Mouse (Mus musculus) MEL (cell line): Measurements from ENCODE around the gene Rtl4. TPM values are rescaled to one million over a fixed set of nuclear protein-coding genes. Genes with fewer than 3 reads are reported as not detected.

Source experiments
- DNase-seq: peaks from one replicate; pipeline ENCODE4 v3.0.0; 2011; ENCODE audit warnings: low read depth, low spot score
- H3K27ac ChIP-seq: 2 replicates; pipeline ENCODE4 v1.5.1; 2012; ENCODE audit warnings: low read depth, mild to moderate bottlenecking, control low read depth, low read length, moderate library complexity; ENCODE audit not compliant: control insufficient read depth
- H3K27me3 ChIP-seq, 2 experiments: fragments of 150-350 bp in 1 of 2; sonication (generic) in 1 of 2; 2 replicates each; pipeline ENCODE4 v1.6.1; 2012; ENCODE audit warnings: low read length in 2 of 2, mild to moderate bottlenecking in 2 of 2, improper control_type of control experiment in 1 of 2, moderate library complexity in 1 of 2; ENCODE audit not compliant: insufficient read depth in 2 of 2, control insufficient read depth in 1 of 2
- H3K36me3 ChIP-seq, 2 experiments: 2 replicates each; pipeline ENCODE4 v1.6.1; 2012 to 2014; ENCODE audit warnings: low read length in 2 of 2, improper control_type of control experiment in 1 of 2, inconsistent platforms in 1 of 2, mild to moderate bottlenecking in 1 of 2; ENCODE audit not compliant: insufficient read depth in 2 of 2, control insufficient read depth in 1 of 2
- H3K4me1 ChIP-seq, 2 experiments: fragments of 150-350 bp in 1 of 2; sonication (generic) in 1 of 2; 2 replicates each; pipeline ENCODE4 v1.6.1; 2012; ENCODE audit warnings: low read length in 2 of 2, improper control_type of control experiment in 1 of 2, mild to moderate bottlenecking in 1 of 2; ENCODE audit not compliant: insufficient read depth in 2 of 2, control insufficient read depth in 1 of 2
- H3K4me3 ChIP-seq, 2 experiments: fragments of 150-350 bp in 1 of 2; sonication (generic) in 1 of 2; 2 replicates each; pipeline ENCODE4 v1.5.1; 2012; ENCODE audit warnings: low read depth in 2 of 2, low read length in 2 of 2, mild to moderate bottlenecking in 2 of 2, moderate library complexity in 2 of 2, control low read depth in 1 of 2, improper control_type of control experiment in 1 of 2; ENCODE audit not compliant: control insufficient read depth in 1 of 2, insufficient read depth in 1 of 2
- H3K79me2 ChIP-seq: 2 replicates; pipeline ENCODE4 v1.6.1; 2012; ENCODE audit warnings: mild to moderate bottlenecking, low read length, moderate library complexity; ENCODE audit not compliant: control insufficient read depth, poor library complexity, insufficient read depth
- H3K9ac ChIP-seq: 2 replicates; pipeline ENCODE4 v1.6.1; 2012; ENCODE audit warnings: low read depth, mild to moderate bottlenecking, control low read depth, low read length, moderate library complexity; ENCODE audit not compliant: control insufficient read depth, poor library complexity, severe bottlenecking
- H3K9me3 ChIP-seq: fragments of 150-350 bp; sonication (generic); replicated peaks from 2 replicates; pipeline ENCODE4 v1.6.1; 2012; ENCODE audit warnings: mild to moderate bottlenecking, low read length, improper control_type of control experiment, moderate library complexity; ENCODE audit not compliant: insufficient read depth
- BHLHE40 ChIP-seq: IDR thresholded peaks from 2 replicates; pipeline ENCODE4 v1.6.1; 2012; ENCODE audit warnings: low read depth, mild to moderate bottlenecking, inconsistent platforms, low read length, improper control_type of control experiment, borderline replicate concordance
- CHD2 ChIP-seq: IDR thresholded peaks from 2 replicates; pipeline ENCODE4 v1.6.1; 2011; ENCODE audit warnings: low read length, improper control_type of control experiment
- CTCF ChIP-seq, 3 experiments: IDR thresholded peaks in 2 of 3; conservative IDR thresholded peaks in 1 of 3; 2 replicates each; pipeline ENCODE4 v1.5.1; 2011 to 2012; ENCODE audit warnings: low read length in 3 of 3, low read depth in 2 of 3, mild to moderate bottlenecking in 2 of 3, improper control_type of control experiment in 1 of 3, inconsistent platforms in 1 of 3, mixed read lengths in 1 of 3, moderate library complexity in 1 of 3; ENCODE audit not compliant: control insufficient read depth in 1 of 3, insufficient read depth in 1 of 3, poor library complexity in 1 of 3, severe bottlenecking in 1 of 3
- E2F4 ChIP-seq: IDR thresholded peaks from 2 replicates; pipeline ENCODE4 v1.6.1; 2011; ENCODE audit warnings: low read depth, low read length, improper control_type of control experiment, borderline replicate concordance
- ELF1 ChIP-seq: IDR thresholded peaks from 2 replicates; pipeline ENCODE4 v1.6.1; 2014; ENCODE audit warnings: low read depth, mild to moderate bottlenecking, inconsistent platforms, low read length, improper control_type of control experiment, moderate library complexity
- EP300 ChIP-seq, 2 experiments: IDR thresholded peaks; 2 replicates each; pipeline ENCODE4 v1.6.1; 2011; ENCODE audit warnings: improper control_type of control experiment in 2 of 2, low read length in 2 of 2, low read depth in 1 of 2, mild to moderate bottlenecking in 1 of 2
- ETS1 ChIP-seq: IDR thresholded peaks from 2 replicates; pipeline ENCODE4 v1.6.1; 2012; ENCODE audit warnings: low read depth, mild to moderate bottlenecking, inconsistent platforms, low read length, improper control_type of control experiment, moderate library complexity
- GABPA ChIP-seq: IDR thresholded peaks from 2 replicates; pipeline ENCODE4 v1.6.1; 2012; ENCODE audit warnings: low read depth, mild to moderate bottlenecking, inconsistent platforms, low read length, improper control_type of control experiment, moderate library complexity
- HCFC1 ChIP-seq: IDR thresholded peaks from 2 replicates; pipeline ENCODE4 v1.6.1; 2012; ENCODE audit warnings: low read depth, mild to moderate bottlenecking, inconsistent platforms, low read length, improper control_type of control experiment, moderate library complexity
- MAFK ChIP-seq: IDR thresholded peaks from 2 replicates; pipeline ENCODE4 v1.6.1; 2011; ENCODE audit warnings: low read depth, mild to moderate bottlenecking, low read length, improper control_type of control experiment, borderline replicate concordance
- MAX ChIP-seq: IDR thresholded peaks from 2 replicates; pipeline ENCODE4 v1.6.1; 2011; ENCODE audit warnings: low read length, improper control_type of control experiment
- MEF2A ChIP-seq: IDR thresholded peaks from 2 replicates; pipeline ENCODE4 v1.6.1; 2014; ENCODE audit warnings: low read depth, mild to moderate bottlenecking, inconsistent platforms, low read length, improper control_type of control experiment; ENCODE audit not compliant: poor library complexity, insufficient replicate concordance, severe bottlenecking; ENCODE audit errors: extremely low read depth
- MXI1 ChIP-seq: IDR thresholded peaks from 2 replicates; pipeline ENCODE4 v1.6.1; 2011; ENCODE audit warnings: mild to moderate bottlenecking, low read depth, low read length, improper control_type of control experiment
- MYC ChIP-seq: IDR thresholded peaks from 2 replicates; pipeline ENCODE4 v1.6.1; 2011; ENCODE audit warnings: low read depth, mild to moderate bottlenecking, low read length, improper control_type of control experiment, moderate library complexity
- NELFE ChIP-seq: IDR thresholded peaks from 2 replicates; pipeline ENCODE4 v1.6.1; 2011; ENCODE audit warnings: low read depth, low read length, improper control_type of control experiment
- POLR2A ChIP-seq, 2 experiments: IDR thresholded peaks; 2 replicates each; pipeline ENCODE4 v1.6.1; 2011 to 2012; ENCODE audit warnings: low read length in 2 of 2, mild to moderate bottlenecking in 2 of 2, control low read depth in 1 of 2, improper control_type of control experiment in 1 of 2, low read depth in 1 of 2, moderate library complexity in 1 of 2; ENCODE audit not compliant: control insufficient read depth in 1 of 2, insufficient read depth in 1 of 2, poor library complexity in 1 of 2
- POLR2AphosphoS2 ChIP-seq: IDR thresholded peaks from 2 replicates; pipeline ENCODE4 v1.6.1; 2011; ENCODE audit warnings: low read length, improper control_type of control experiment
- RAD21 ChIP-seq: IDR thresholded peaks from 2 replicates; pipeline ENCODE4 v1.6.1; 2011; ENCODE audit warnings: mild to moderate bottlenecking, low read depth, low read length, improper control_type of control experiment
- SIN3A ChIP-seq: IDR thresholded peaks from 2 replicates; pipeline ENCODE4 v1.6.1; 2012; ENCODE audit warnings: low read length, improper control_type of control experiment, inconsistent platforms
- SMC3 ChIP-seq: IDR thresholded peaks from 2 replicates; pipeline ENCODE4 v1.6.1; 2011; ENCODE audit warnings: low read depth, low read length, improper control_type of control experiment
- TAL1 ChIP-seq: IDR thresholded peaks from 2 replicates; pipeline ENCODE4 v1.6.1; 2012; ENCODE audit warnings: mild to moderate bottlenecking, inconsistent platforms, low read length, moderate library complexity, mixed read lengths
- TBP ChIP-seq: IDR thresholded peaks from 2 replicates; pipeline ENCODE4 v1.8.0; 2011; ENCODE audit warnings: low read depth, low read length, improper control_type of control experiment
- TCF12 ChIP-seq: IDR thresholded peaks from 2 replicates; pipeline ENCODE4 v1.6.1; 2014; ENCODE audit warnings: low read depth, mild to moderate bottlenecking, inconsistent platforms, low read length, improper control_type of control experiment, moderate library complexity
- UBTF ChIP-seq: IDR thresholded peaks from 2 replicates; pipeline ENCODE4 v1.6.1; 2012; ENCODE audit warnings: low read depth, mild to moderate bottlenecking, inconsistent platforms, low read length, improper control_type of control experiment, moderate library complexity, borderline replicate concordance; ENCODE audit not compliant: insufficient read depth
- ZC3H11A ChIP-seq: IDR thresholded peaks from 2 replicates; pipeline ENCODE4 v1.6.1; 2012; ENCODE audit warnings: low read depth, mild to moderate bottlenecking, inconsistent platforms, low read length, improper control_type of control experiment
- ZMIZ1 ChIP-seq: IDR thresholded peaks from 2 replicates; pipeline ENCODE4 v1.6.1; 2012; ENCODE audit warnings: low read depth, mild to moderate bottlenecking, inconsistent platforms, low read length, improper control_type of control experiment, moderate library complexity
- ZNF384 ChIP-seq: IDR thresholded peaks from 2 replicates; pipeline ENCODE4 v1.6.1; 2012; ENCODE audit warnings: low read depth, mild to moderate bottlenecking, inconsistent platforms, low read length, improper control_type of control experiment
- polyA plus RNA-seq, 2 experiments: library from polyadenylated mRNA; stranded (reverse) in 1 of 2; unstranded in 1 of 2; fragments of >175 nt in 1 of 2; fragments of >200 nt in 1 of 2; gene quantifications; 2 replicates each; pipeline versions ENCODE4 v1.2.1 to v1.2.4; 2012; ENCODE audit warnings: low replicate concordance in 2 of 2, low read depth in 1 of 2; ENCODE audit not compliant: insufficient read length in 2 of 2, insufficient read depth in 1 of 2, missing spikeins in 1 of 2
- total RNA-seq: library from RNA; depleted of rRNA; stranded (reverse); fragments of 300-350 nt; gene quantifications from 2 replicates; pipeline ENCODE4 v1.2.3, GENCODE M21; 2012

The Rtl4 gene
- total and polyA plus RNA-seq, 3 experiments = not detected

DNA sequence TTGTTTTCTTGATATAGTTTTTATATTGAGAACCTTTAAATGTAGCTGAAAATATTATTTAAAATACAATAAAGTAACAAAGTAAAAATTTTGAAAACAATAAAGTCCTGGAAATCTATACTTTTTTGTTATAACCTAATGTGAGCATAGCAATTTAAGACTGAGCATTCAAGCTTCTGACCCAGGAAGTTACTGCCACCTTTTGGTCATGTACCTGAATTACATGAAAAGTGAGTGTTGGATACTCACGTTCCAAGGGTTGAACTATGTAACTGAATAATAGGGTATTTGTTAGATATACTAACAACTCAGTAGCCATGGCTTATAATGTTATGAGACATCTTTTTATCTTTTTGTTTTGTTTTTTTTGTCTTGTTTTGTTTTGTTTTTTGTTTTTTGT, 43.3 kb upstream of the Rtl4 start:
- Histone ChIP-seq H3K36me3 (no peaks in the 10 kb centered on the region), H3K79me2 (no peaks in the 10 kb centered on the region), H3K27me3 (no peaks in the 10 kb centered on the region), H3K27ac (no peak overlapping the region), H3K9me3 (no peaks in the 10 kb centered on the region), H3K4me1 (no peaks in the 10 kb centered on the region), H3K9ac (no peak overlapping the region), H3K4me3 (no peak overlapping the region)
- DNase-seq = peak; percentile 59
- TF ChIP-seq TBP = no peak
- TF ChIP-seq UBTF = no peak
- TF ChIP-seq ELF1 = no peak
- no peak for TF ChIP-seq EP300 (IDR thresholded peaks at IDR 0.05; ENCODE audit: low read depth in 1 of 2, low read length in 2 of 2)
- no peak for TF ChIP-seq E2F4
- no peak for TF ChIP-seq TAL1
- TF ChIP-seq ZC3H11A = peak; percentile 48
- no peak for TF ChIP-seq ETS1
- peak; percentile 77 for TF ChIP-seq RAD21
- TF ChIP-seq SMC3 = peak; percentile 57
- TF ChIP-seq MAFK = no peak
- TF ChIP-seq CTCF (IDR thresholded peaks at IDR 0.05 in 2 of 3, conservative IDR thresholded peaks at IDR 0.05 in 1 of 3; ENCODE audit: control insufficient read depth in 1 of 3, insufficient read depth in 1 of 3, low read depth in 2 of 3, low read length in 3 of 3, poor library complexity in 1 of 3, severe bottlenecking in 1 of 3) = peak; percentile 8 to 70 (median 16); a peak in 3 of 6 replicates

DNA sequence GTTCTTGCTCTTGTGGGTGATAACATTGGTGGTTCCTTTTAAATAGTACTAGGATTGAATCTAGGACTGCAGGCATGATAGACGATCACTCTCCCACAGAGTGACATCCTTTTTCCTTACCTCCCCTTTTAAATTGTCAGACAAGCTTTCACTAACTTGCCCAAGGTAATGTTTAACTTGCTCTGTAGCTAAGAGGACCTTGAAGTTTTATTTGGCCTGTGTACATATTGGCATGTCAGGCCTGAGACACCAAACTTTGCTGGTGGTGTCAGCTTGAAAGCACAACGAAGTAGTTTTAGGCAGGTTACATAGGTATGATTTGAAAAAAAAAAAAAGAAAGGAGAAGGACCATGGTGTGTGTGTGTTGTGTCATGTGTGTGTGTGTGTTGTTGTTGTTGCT, 36.5 kb upstream of the Rtl4 start:
- Histone ChIP-seq H3K27me3 (no peaks in the 10 kb centered on the region), H3K9me3 (no peaks in the 10 kb centered on the region), H3K4me3 (no peak overlapping the region), H3K79me2 (no peaks in the 10 kb centered on the region), H3K27ac (no peak overlapping the region), H3K36me3 (no peaks in the 10 kb centered on the region), H3K4me1 (no peaks in the 10 kb centered on the region), H3K9ac (no peak overlapping the region)
- no peak for DNase-seq
- no peak for TF ChIP-seq CHD2
- no peak for TF ChIP-seq NELFE

GRCm38 (mm10) chrX:144687742-144688141, 965 bp upstream of the Rtl4 start:
- no peak for DNase-seq
- no peaks in the 10 kb centered on the region for H3K4me1 ChIP-seq
- H3K9ac ChIP-seq = no peak overlapping the region
- H3K27ac ChIP-seq = no peak overlapping the region
- no peaks in the 10 kb centered on the region; a peak in 1 of 4 replicates for H3K27me3 ChIP-seq
- TF ChIP-seq MYC (no peak), MXI1 (no peak), RAD21 (no peak), ZNF384 (no peak), ZMIZ1 (no peak), MEF2A (no peak), POLR2AphosphoS2 (no peak), CTCF (IDR thresholded peaks at IDR 0.05 in 2 of 3, conservative IDR thresholded peaks at IDR 0.05 in 1 of 3; ENCODE audit: control insufficient read depth in 1 of 3, insufficient read depth in 1 of 3, low read depth in 2 of 3, low read length in 3 of 3, poor library complexity in 1 of 3, severe bottlenecking in 1 of 3) (no peak), POLR2A (IDR thresholded peaks at IDR 0.05; ENCODE audit: control insufficient read depth in 1 of 2, insufficient read depth in 1 of 2, low read depth in 1 of 2, low read length in 2 of 2, poor library complexity in 1 of 2) (no peak), E2F4 (no peak), MAX (no peak), TCF12 (no peak), HCFC1 (no peak), GABPA (no peak), UBTF (no peak), ELF1 (no peak), BHLHE40 (no peak), SIN3A (no peak)
- TF ChIP-seq, all 39 proteins: peak for 0
- no peaks in the 10 kb centered on the region for H3K9me3 ChIP-seq
- no peaks in the 10 kb centered on the region for H3K36me3 ChIP-seq
- no peak overlapping the region for H3K4me3 ChIP-seq
- H3K79me2 ChIP-seq = no peaks in the 10 kb centered on the region
